Mouse (Mus musculus) embryo, embryonic 11 days (tissue): ENCODE measurements at regions not wholly inside any gene's neighbourhood (a gene's known extent, or its start where the extent isn't known, plus 50 kb on each side); places are given as distances from the start of the nearest gene placed in this dataset.

ENCODE experiments used
- DNase-seq: peaks from one replicate; pipeline ENCODE4 v3.0.0-alpha.2; 2015

GRCm38 (mm10) chr15:70034976-70035375 is 3534.3 kb upstream of the Lrrc6 start:
- DNase-seq = peak; percentile 1

- DNase-seq = no peak
Measured at GRCm38 (mm10) chr15:70029468-70029867, 3528.8 kb upstream of the Lrrc6 start.

GRCm38 (mm10) chr15:70012792-70013191 is 3512.1 kb upstream of the Lrrc6 start:
- no peak for DNase-seq
